Mouse (Mus musculus) neural tube, embryonic 11.5 days (tissue): ENCODE measurements at regions not wholly inside any gene's neighbourhood (a gene's known extent, or its start where the extent isn't known, plus 50 kb on each side); places are given as distances from the start of the nearest gene placed in this dataset.

Experiments used
- ATAC-seq: fragments of 200-750 bp; cut with Nextera tagmentation; 2 replicates; pipeline ENCODE4 v1.8.0; 2017; ENCODE audit warnings: moderate number of reproducible peaks, mild to moderate bottlenecking, moderate TSS enrichment, moderate library complexity; ENCODE audit not compliant: insufficient read depth, low FRiP score, low TSS enrichment
- DNase-seq: peaks from one replicate; pipeline ENCODE4 v3.0.0-alpha.2; 2015; ENCODE audit warnings: low spot score
- H3K27ac ChIP-seq: fragments of 300-500 bp; sonication (generic); 2 replicates; pipeline ENCODE4 v1.5.1; 2014; ENCODE audit warnings: low read depth, mild to moderate bottlenecking, low read length
- H3K27me3 ChIP-seq: fragments of 300-500 bp; sonication (generic); 2 replicates; pipeline ENCODE4 v1.6.1; 2014; ENCODE audit warnings: mild to moderate bottlenecking, low read length, mixed read lengths; ENCODE audit not compliant: control insufficient read depth, insufficient read depth
- H3K36me3 ChIP-seq: fragments of 300-500 bp; sonication (generic); 2 replicates; pipeline ENCODE4 v1.6.1; 2014; ENCODE audit warnings: mild to moderate bottlenecking, low read length, moderate library complexity, mixed read lengths; ENCODE audit not compliant: control insufficient read depth, insufficient read depth
- H3K4me1 ChIP-seq: fragments of 300-500 bp; sonication (generic); 2 replicates; pipeline ENCODE4 v1.6.1; 2014; ENCODE audit warnings: low read length, mixed read lengths; ENCODE audit not compliant: control insufficient read depth, insufficient read depth
- H3K4me2 ChIP-seq: fragments of 300-500 bp; sonication (generic); 2 replicates; pipeline ENCODE4 v1.6.1; 2014; ENCODE audit warnings: low read depth, mild to moderate bottlenecking, moderate library complexity
- H3K4me3 ChIP-seq: fragments of 300-500 bp; sonication (generic); 2 replicates; pipeline ENCODE4 v1.5.1; 2014; ENCODE audit warnings: low read depth, low read length
- H3K9ac ChIP-seq: fragments of 300-500 bp; sonication (generic); 2 replicates; pipeline ENCODE4 v1.6.1; 2014; ENCODE audit warnings: mild to moderate bottlenecking, low read length
- H3K9me3 ChIP-seq: fragments of 300-500 bp; sonication (generic); 2 replicates; pipeline ENCODE4 v1.6.1; 2016; ENCODE audit warnings: low read length; ENCODE audit not compliant: control insufficient read depth
- WGBS: fragments of 180-500 bp; shearing (Covaris S2); extraction: QIAGEN DNeasy Blood & Tissue Kit; methylation state at CpG from one replicate; pipeline ENCODE4 v1.1.7; 2014; 5-methylcytosine and 5-hydroxymethylcytosine counted together

DNA sequence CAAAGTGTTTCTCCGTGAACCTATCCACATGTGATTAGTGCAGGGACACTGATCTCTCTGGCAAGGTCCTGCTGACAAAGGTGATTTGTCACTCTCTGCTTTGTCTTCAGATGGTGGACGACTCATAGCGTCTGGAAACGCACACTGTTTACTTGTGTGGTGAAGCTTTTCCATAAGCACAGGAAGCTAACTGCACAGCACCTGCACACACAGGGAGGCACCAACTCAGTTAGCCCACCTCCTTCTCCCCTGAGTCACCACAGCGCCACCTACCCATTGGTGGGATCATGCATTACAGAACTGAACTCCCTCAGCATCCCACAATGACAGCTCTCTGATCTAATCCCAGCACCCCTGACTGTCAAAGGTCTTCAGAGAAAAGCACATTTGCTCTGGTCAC is 141.9 kb upstream of the Klf14 start:
- no peak for ATAC-seq

GRCm38 (mm10) chr6:31106144-31106836 is 147.4 kb upstream of the Klf14 start:
- no peaks in the 10 kb centered on the region for H3K36me3 ChIP-seq
- DNase-seq (no peak), ATAC-seq (no peak)

More for the DNA sequence above, 141.9 kb upstream of the Klf14 start:
- no peak for DNase-seq
- Histone ChIP-seq H3K4me2 (no peak overlapping the region), H3K9me3 (no peaks in the 10 kb centered on the region), H3K4me1 (peaks cover 9% of the 10 kb centered on the region), H3K27me3 (no peaks in the 10 kb centered on the region), H3K36me3 (no peaks in the 10 kb centered on the region), H3K9ac (no peak overlapping the region), H3K4me3 (no peak overlapping the region), H3K27ac (no peak overlapping the region)
- 52% methylated on average over 5 of the region's 5 CpGs for WGBS

DNA sequence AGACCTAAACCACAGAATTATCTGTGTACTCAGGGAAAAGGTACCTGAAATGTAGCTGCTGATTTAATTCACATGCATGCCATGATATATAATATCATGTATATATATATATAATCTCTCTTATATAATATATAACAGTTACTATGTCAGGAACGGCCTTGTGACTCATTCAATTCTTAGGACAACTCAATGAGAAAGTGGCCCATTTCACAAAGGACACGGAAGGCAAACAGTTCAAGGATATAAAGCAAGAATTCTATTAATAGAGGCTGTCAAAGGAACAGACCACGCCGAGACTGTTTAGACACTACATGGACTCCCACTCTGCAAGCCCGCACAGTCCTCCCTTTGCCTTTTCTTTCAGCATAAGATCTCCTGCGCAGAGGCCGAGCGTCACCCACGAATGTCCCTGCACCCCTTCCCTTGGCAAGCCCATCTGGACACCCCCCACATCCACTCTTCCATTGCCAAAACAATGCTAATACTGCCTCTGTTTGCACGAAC is 148.0 kb upstream of the Klf14 start:
- no peak overlapping the region for H3K9ac ChIP-seq
- H3K27ac ChIP-seq, result no peak overlapping the region
- H3K4me3 ChIP-seq, result no peak overlapping the region
- H3K4me2 ChIP-seq, result no peak overlapping the region
- H3K9me3 ChIP-seq, result no peaks in the 10 kb centered on the region
- 83% methylated on average over 10 of the region's 10 CpGs for WGBS
- H3K36me3 ChIP-seq, result no peaks in the 10 kb centered on the region
- DNase-seq (no peak), ATAC-seq (no peak)
- H3K4me1 ChIP-seq, result no peaks in the 10 kb centered on the region
- H3K27me3 ChIP-seq, result no peaks in the 10 kb centered on the region

More at GRCm38 (mm10) chr6:31106144-31106836, 147.4 kb upstream of the Klf14 start:
- Histone ChIP-seq H3K4me2 (no peak overlapping the region), H3K4me1 (no peaks in the 10 kb centered on the region), H3K9ac (no peak overlapping the region), H3K4me3 (no peak overlapping the region), H3K27ac (no peak overlapping the region), H3K27me3 (no peaks in the 10 kb centered on the region), H3K9me3 (no peaks in the 10 kb centered on the region)
- WGBS, result 78% methylated on average over 10 of the region's 10 CpGs

DNA sequence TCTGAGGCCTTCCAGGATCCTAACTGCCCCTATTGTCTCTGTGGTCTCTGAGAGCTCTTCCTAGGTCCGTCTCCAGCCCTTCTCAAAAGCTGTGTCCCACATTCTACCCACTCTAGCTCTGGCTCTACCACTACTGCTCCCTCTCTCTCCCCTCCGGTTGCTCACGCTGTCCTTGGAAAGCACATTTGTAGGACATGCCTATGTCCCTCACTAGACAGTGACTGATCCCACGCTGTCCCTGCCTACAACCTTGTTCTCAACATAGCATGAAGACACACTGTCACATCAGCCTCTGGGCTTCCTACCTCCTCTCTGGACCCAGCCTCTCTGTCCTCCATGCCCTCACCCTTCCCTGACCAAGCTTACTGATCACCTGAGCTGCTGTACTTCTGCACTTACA is 148.5 kb upstream of the Klf14 start:
- Histone ChIP-seq H3K9ac (no peak overlapping the region), H3K27ac (no peak overlapping the region), H3K4me1 (no peaks in the 10 kb centered on the region), H3K4me3 (no peak overlapping the region), H3K27me3 (no peaks in the 10 kb centered on the region), H3K4me2 (no peak overlapping the region), H3K9me3 (no peaks in the 10 kb centered on the region), H3K36me3 (no peaks in the 10 kb centered on the region)
- 84% methylated on average over 4 of the region's 4 CpGs for WGBS
- ATAC-seq (no peak), DNase-seq (no peak)

GRCm38 (mm10) chr6:31107916-31108685 is 149.2 kb upstream of the Klf14 start:
- H3K4me1 ChIP-seq, result no peaks in the 10 kb centered on the region
- no peak overlapping the region for H3K27ac ChIP-seq
- no peaks in the 10 kb centered on the region for H3K36me3 ChIP-seq
- H3K9me3 ChIP-seq, result no peaks in the 10 kb centered on the region
- H3K27me3 ChIP-seq, result no peaks in the 10 kb centered on the region
- no peak overlapping the region for H3K4me3 ChIP-seq
- no peak for ATAC-seq
- H3K4me2 ChIP-seq, result no peak overlapping the region
- 85% methylated on average over 5 of the region's 5 CpGs for WGBS
- H3K9ac ChIP-seq, result no peak overlapping the region
- DNase-seq, result no peak

DNA sequence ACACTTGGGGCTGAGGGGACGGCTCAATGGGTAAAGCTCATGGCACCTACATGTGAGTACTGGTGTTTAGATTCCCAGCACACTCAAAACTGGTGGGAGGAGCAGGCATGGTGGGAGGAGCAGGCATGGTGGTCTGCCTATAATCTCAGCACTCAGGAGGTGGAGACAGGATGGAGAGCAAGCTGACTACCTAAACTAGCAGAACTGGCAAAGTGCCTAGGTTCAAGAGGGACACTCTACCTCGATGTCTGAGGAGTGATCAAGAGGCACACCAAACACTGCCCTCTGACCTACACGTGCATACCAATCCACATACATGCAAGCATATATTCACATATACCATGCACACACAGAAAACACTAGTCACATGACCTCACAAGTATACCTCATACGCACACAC is 150.7 kb upstream of the Klf14 start:
- Histone ChIP-seq H3K4me2 (no peak overlapping the region), H3K4me1 (no peaks in the 10 kb centered on the region), H3K9me3 (no peaks in the 10 kb centered on the region), H3K27ac (no peak overlapping the region), H3K27me3 (no peaks in the 10 kb centered on the region), H3K36me3 (no peaks in the 10 kb centered on the region), H3K4me3 (no peak overlapping the region), H3K9ac (no peak overlapping the region)
- ATAC-seq (no peak), DNase-seq (no peak)
- WGBS, result 93% methylated on average over 4 of the region's 4 CpGs

GRCm38 (mm10) chr6:31112293-31113077 is 153.6 kb upstream of the Klf14 start:
- Histone ChIP-seq H3K9me3 (no peaks in the 10 kb centered on the region), H3K4me1 (no peaks in the 10 kb centered on the region), H3K4me2 (no peak overlapping the region), H3K9ac (no peak overlapping the region), H3K27me3 (no peaks in the 10 kb centered on the region), H3K4me3 (no peak overlapping the region), H3K27ac (no peak overlapping the region), H3K36me3 (no peaks in the 10 kb centered on the region)
- no peak for DNase-seq
- 93% methylated on average over 13 of the region's 13 CpGs for WGBS
- ATAC-seq, result no peak

DNA sequence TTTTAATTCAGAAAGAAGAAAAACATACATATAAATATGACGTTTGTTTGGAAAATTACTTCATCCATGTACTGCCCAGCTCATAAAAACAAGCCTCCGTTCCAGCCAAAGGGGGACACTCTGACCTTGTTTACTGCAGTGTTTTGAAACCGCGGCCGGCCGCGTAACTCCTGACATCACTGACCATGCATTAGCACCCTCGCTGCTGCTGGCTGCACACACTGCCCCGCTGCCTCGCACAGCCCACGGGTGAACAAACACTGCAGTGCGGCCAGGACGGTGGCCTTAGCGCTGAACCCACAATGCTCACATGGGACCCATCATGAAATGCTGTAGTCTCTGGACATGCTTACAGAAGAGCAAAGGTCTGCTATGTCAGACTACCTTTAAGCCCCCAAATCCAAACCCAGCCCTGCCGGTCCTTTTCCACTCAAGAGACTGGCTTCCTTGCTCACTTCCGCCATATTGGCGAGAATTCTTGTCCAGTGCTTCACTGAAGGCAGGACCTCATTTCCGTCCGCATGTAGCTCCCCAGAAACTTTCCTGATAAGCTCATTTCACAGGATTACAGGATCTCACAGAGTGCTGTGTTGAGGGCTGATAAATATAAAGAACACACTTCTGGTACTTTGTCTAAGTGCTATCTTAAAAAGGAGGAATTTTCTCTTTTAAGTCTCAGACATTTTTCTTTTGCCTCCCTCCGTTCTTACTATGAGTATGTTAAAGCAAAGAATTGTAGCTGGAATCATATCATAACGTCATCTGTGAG is 154.9 kb upstream of the Klf14 start:
- Histone ChIP-seq H3K9me3 (no peaks in the 10 kb centered on the region), H3K27me3 (no peaks in the 10 kb centered on the region), H3K4me3 (no peak overlapping the region), H3K4me2 (no peak overlapping the region), H3K4me1 (no peaks in the 10 kb centered on the region), H3K27ac (no peak overlapping the region), H3K36me3 (no peaks in the 10 kb centered on the region), H3K9ac (no peak overlapping the region)
- WGBS, result 93% methylated on average over 21 of the region's 21 CpGs
- ATAC-seq (no peak), DNase-seq (no peak)
